Mouse (Mus musculus) MEL-GATA-1-ER (cell line): ENCODE measurements around the gene Gnpat.

Experiments used
- DNase-seq: peaks from one replicate; pipeline ENCODE4 v3.0.0-alpha.2; 2012; ENCODE audit warnings: low read depth; ENCODE audit errors: extremely low read depth

Gene Gnpat

GRCm38 (mm10) chr8:124937293-124937692 is 74.5 kb downstream of the Gnpat start:
- DNase-seq: no peak
